ENCODE assay signal across 9 mouse cellular contexts in the genomic region with DNA sequence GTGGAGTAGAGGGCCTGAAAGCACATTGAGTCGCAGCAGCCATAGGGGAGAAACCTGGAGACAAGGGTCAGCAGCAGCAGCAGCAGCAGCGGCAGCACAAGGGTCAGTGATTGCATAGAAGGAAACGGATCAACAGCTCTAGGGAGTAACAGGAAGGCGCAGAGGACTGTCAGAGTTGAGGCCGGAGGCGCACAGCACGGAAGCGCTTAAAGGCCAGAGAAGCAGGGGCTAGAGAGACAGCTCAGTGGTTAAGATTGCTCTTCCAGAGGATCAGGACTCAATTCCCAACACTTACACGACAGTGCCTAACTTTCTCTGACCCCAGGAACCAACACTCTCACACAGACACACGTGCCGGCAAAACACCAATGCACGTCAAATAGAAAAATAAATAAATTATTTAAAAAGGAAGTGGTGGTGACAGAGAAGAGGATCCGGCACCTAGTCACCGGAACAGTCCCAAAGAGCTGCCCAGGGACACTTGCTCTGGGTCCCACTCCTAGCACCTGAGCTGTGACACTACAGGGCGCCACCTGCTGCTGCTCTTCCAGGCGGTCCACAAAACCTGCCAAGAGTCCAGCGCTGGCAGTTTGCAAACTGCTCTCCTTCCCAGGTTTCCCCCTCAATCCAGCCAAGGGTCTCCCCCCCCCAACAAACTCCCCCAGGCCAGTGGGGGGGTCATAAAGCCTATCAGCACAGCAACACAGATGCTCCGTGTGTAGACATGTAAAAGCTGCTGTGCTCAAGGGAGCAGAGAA. TPM values are rescaled to one million over a fixed set of nuclear protein-coding genes. Genes with fewer than 3 reads are reported as not detected.
A peak's percentile ranks its signal among the peaks of the same experiment; 100 is the strongest.
DNase-seq lines count a peak whose midpoint lies in the region; ATAC-seq and TF ChIP-seq lines count a peak whose summit lies in the region.
"Had no signal": no experiment of that assay in that cellular context is flagged by ENCODE, and none has a peak within 500 bp of the region (broad histone marks: within the 10 kb centered on the region; RNA-seq: fewer than 3 reads in every experiment).

No protein-coding gene starts in this region.

- H3K4me2 ChIP-seq in forebrain, embryonic 13.5 days: peak overlapping the region; percentile 17; the same call in 1 of the 2 replicates
- no peak overlapping the region for H3K4me2 ChIP-seq in forebrain, embryonic 16.5 days (ENCODE audit: low read length)
- 0 out of 2 replicates have a peak overlapping the region, but pooled peaks have one; percentile 4 for H3K4me2 ChIP-seq in embryonic facial prominence, embryonic 15.5 days (replicated peaks)

- no peak overlapping the region for H3K27ac ChIP-seq in forebrain, embryonic 13.5 days
- no peak overlapping the region for H3K27ac ChIP-seq in forebrain, embryonic 16.5 days (ENCODE audit: low read length)
- H3K27ac ChIP-seq in embryonic facial prominence, embryonic 15.5 days (replicated peaks): no peak overlapping the region
- no peak overlapping the region for H3K27ac ChIP-seq in left cerebral cortex, adult 2 months

- peak; percentile 23 for DNase-seq in kidney, adult 11 months
- peak; percentile 16 for DNase-seq in lung, postnatal 10 days
- no peak for DNase-seq in layer of hippocampus, adult 8-10 months (ENCODE audit: low spot score in 2 of 2)
- no peak for DNase-seq in left cerebral cortex, adult 2 months (ENCODE audit: extremely low spot score in 1 of 2, low spot score in 2 of 2)
- DNase-seq in embryo, embryonic 11 days: no peak

- H3K36me3 ChIP-seq in forebrain, embryonic 13.5 days (ENCODE audit: poor library complexity, severe bottlenecking): no peaks in the 10 kb centered on the region
- no peaks in the 10 kb centered on the region for H3K36me3 ChIP-seq in forebrain, embryonic 16.5 days (ENCODE audit: control insufficient read depth, insufficient read depth)
- H3K36me3 ChIP-seq in embryonic facial prominence, embryonic 15.5 days: 0 out of 2 replicates have a peak, but pooled peaks cover 5% of the 10 kb centered on the region

- no peak overlapping the region for H3K4me3 ChIP-seq in forebrain, embryonic 13.5 days
- no peak overlapping the region for H3K4me3 ChIP-seq in forebrain, embryonic 16.5 days (replicated peaks; ENCODE audit: low read length)
- H3K4me3 ChIP-seq in embryonic facial prominence, embryonic 15.5 days (replicated peaks): no peak overlapping the region
- H3K4me3 ChIP-seq in left cerebral cortex, adult 2 months: no peak overlapping the region

- 82% methylated on average over 18 of the region's 18 CpGs for WGBS in forebrain, embryonic 13.5 days
- 80% methylated on average over 18 of the region's 18 CpGs for WGBS in forebrain, embryonic 16.5 days
- WGBS in embryonic facial prominence, embryonic 15.5 days: 79% methylated on average over 18 of the region's 18 CpGs

- intact Hi-C loops in left cerebral cortex, adult 2 months (cut with DNase I): no loop called here

- H3K9me3 ChIP-seq in forebrain, embryonic 13.5 days (replicated peaks): no peaks in the 10 kb centered on the region
- H3K9me3 ChIP-seq in forebrain, embryonic 16.5 days (ENCODE audit: control insufficient read depth, low read length): no peaks in the 10 kb centered on the region
- no peaks in the 10 kb centered on the region for H3K9me3 ChIP-seq in embryonic facial prominence, embryonic 15.5 days (replicated peaks)

- H3K27me3 ChIP-seq in forebrain, embryonic 13.5 days: no peaks in the 10 kb centered on the region
- no peaks in the 10 kb centered on the region for H3K27me3 ChIP-seq in forebrain, embryonic 16.5 days (replicated peaks; ENCODE audit: control insufficient read depth, insufficient read depth, low read length)
- no peaks in the 10 kb centered on the region for H3K27me3 ChIP-seq in embryonic facial prominence, embryonic 15.5 days

- H3K9ac ChIP-seq in forebrain, embryonic 13.5 days: no peak overlapping the region
- no peak overlapping the region for H3K9ac ChIP-seq in forebrain, embryonic 16.5 days (replicated peaks; ENCODE audit: low read depth, low read length)
- H3K9ac ChIP-seq in embryonic facial prominence, embryonic 15.5 days: no peak overlapping the region

- no peak for ATAC-seq in forebrain, embryonic 13.5 days
- ATAC-seq in forebrain, embryonic 16.5 days: no peak
- no peak for ATAC-seq in embryonic facial prominence, embryonic 15.5 days (ENCODE audit: insufficient number of reproducible peaks, low FRiP score, low TSS enrichment, low read depth)

- TF ChIP-seq CTCF in left cerebral cortex, adult 2 months (IDR thresholded peaks at IDR 0.05): no peak

- peaks cover 27% of the 10 kb centered on the region for H3K4me1 ChIP-seq in forebrain, embryonic 13.5 days
- H3K4me1 ChIP-seq in forebrain, embryonic 16.5 days (replicated peaks; ENCODE audit: control insufficient read depth, insufficient read depth, low read length): peaks cover 12% of the 10 kb centered on the region
- H3K4me1 ChIP-seq in embryonic facial prominence, embryonic 15.5 days: peaks cover 37% of the 10 kb centered on the region

RNA-seq across cellular contexts. Expression of gene Stx2, which starts 2.2 kb away (rescaled TPM):
- polyA plus RNA-seq in forebrain, embryonic 13.5 days (2015; fragmentation: Nextera tagmentation; extraction: Ambion mirVana): 17.1 and 18.1 TPM in 2 replicates
- polyA plus RNA-seq in forebrain, embryonic 16.5 days (2015; fragmentation: Nextera tagmentation; extraction: Ambion mirVana): 15.3 and 18.0 TPM in 2 replicates
- 32.7 and 34.9 TPM in 2 replicates for polyA plus RNA-seq in embryonic facial prominence, embryonic 15.5 days (2015; fragmentation: Nextera tagmentation; extraction: Ambion mirVana)
- 10 to 100 TPM; 28.6 to 39.2 (median 33.4) TPM for total RNA-seq in layer of hippocampus, adult 8-10 months (2022)
- 10 to 100 TPM; 17.8 to 21.8 TPM for total RNA-seq in left cerebral cortex, adult 2 months (2021)

RNA-seq across cellular contexts. Expression of gene Ran, which starts 13.7 kb away (rescaled TPM):
- 746 and 789 TPM in 2 replicates for polyA plus RNA-seq in forebrain, embryonic 13.5 days (2015; fragmentation: Nextera tagmentation; extraction: Ambion mirVana)
- 436 and 440 TPM in 2 replicates for polyA plus RNA-seq in forebrain, embryonic 16.5 days (2015; fragmentation: Nextera tagmentation; extraction: Ambion mirVana)
- 437 and 441 TPM in 2 replicates for polyA plus RNA-seq in embryonic facial prominence, embryonic 15.5 days (2015; fragmentation: Nextera tagmentation; extraction: Ambion mirVana)
- 100 to 1,000 TPM; 159 to 183 (median 167) TPM for total RNA-seq in layer of hippocampus, adult 8-10 months (2022)
- total RNA-seq in left cerebral cortex, adult 2 months (2021): 100 to 1,000 TPM; 152 to 166 TPM

RNA-seq across cellular contexts. Expression of gene Rimbp2, which starts 52.9 kb away (rescaled TPM):
- 1.2 and 1.4 TPM in 2 replicates for polyA plus RNA-seq in forebrain, embryonic 13.5 days (2015; fragmentation: Nextera tagmentation; extraction: Ambion mirVana)
- polyA plus RNA-seq in forebrain, embryonic 16.5 days (2015; fragmentation: Nextera tagmentation; extraction: Ambion mirVana): 3.0 and 4.1 TPM in 2 replicates
- polyA plus RNA-seq in embryonic facial prominence, embryonic 15.5 days (2015; fragmentation: Nextera tagmentation; extraction: Ambion mirVana): 0.17 and 0.34 TPM in 2 replicates
- total RNA-seq in layer of hippocampus, adult 8-10 months (2022): 100 to 1,000 TPM; 109 to 137 (median 123) TPM
- 100 to 1,000 TPM; 142 to 147 TPM for total RNA-seq in left cerebral cortex, adult 2 months (2021)
- total RNA-seq: common myeloid progenitor, adult 5-6 weeks had no signal

Comparison
In these comparisons a context has a peak if more than half of its experiments do, and no peak if none do; other contexts are left out.
1. DNase-seq: peak in kidney, adult 11 months (single experiment) and lung, postnatal 10 days (single experiment); none in layer of hippocampus, adult 8-10 months (0 of 2), left cerebral cortex, adult 2 months (0 of 2) and embryo, embryonic 11 days (single experiment).